11 mouse cellular contexts compared by ENCODE assay signal in genomic region chr5:110564986-110565644, GRCm38 (mm10). TPM values are rescaled to one million over a fixed set of nuclear protein-coding genes. Genes with fewer than 3 reads are reported as not detected.
DNase-seq lines count a peak whose midpoint lies in the region; ATAC-seq lines count a peak whose summit lies in the region.
"Had no signal": no experiment of that assay in that cellular context is flagged by ENCODE, and none has a peak within 500 bp of the region (broad histone marks: within the 10 kb centered on the region; RNA-seq: fewer than 3 reads in every experiment).

No protein-coding gene starts in this region.

- WGBS in hindbrain, embryonic 11.5 days: 65% methylated on average over 4 of the region's 4 CpGs
- WGBS in hindbrain, embryonic 14.5 days: 60% methylated on average over 4 of the region's 4 CpGs
- WGBS in midbrain, embryonic 13.5 days: 45% methylated on average over 4 of the region's 4 CpGs
- 53% methylated on average over 4 of the region's 4 CpGs for WGBS in midbrain, embryonic 15.5 days
- 29% methylated on average over 4 of the region's 4 CpGs for WGBS in stomach, embryonic 15.5 days

- H3K4me3 ChIP-seq in hindbrain, embryonic 11.5 days (ENCODE audit: low read depth, low read length): no peak overlapping the region
- H3K4me3 ChIP-seq in hindbrain, embryonic 14.5 days (replicated peaks; ENCODE audit: low read length): no peak overlapping the region
- H3K4me3 ChIP-seq in midbrain, embryonic 13.5 days (replicated peaks): no peak overlapping the region
- no peak overlapping the region for H3K4me3 ChIP-seq in midbrain, embryonic 15.5 days
- no peak overlapping the region for H3K4me3 ChIP-seq in stomach, embryonic 15.5 days (replicated peaks)

- no peak for ATAC-seq in hindbrain, embryonic 11.5 days (ENCODE audit: low FRiP score)
- ATAC-seq in hindbrain, embryonic 14.5 days (ENCODE audit: low FRiP score): no peak
- ATAC-seq in midbrain, embryonic 13.5 days: 0 out of 2 replicates have a peak, but pooled peaks have one; percentile 11
- no peak for ATAC-seq in midbrain, embryonic 15.5 days (replicated peaks)
- ATAC-seq in stomach, embryonic 15.5 days (ENCODE audit: insufficient read depth, low FRiP score, low read depth): peak; percentile 39

- no peaks in the 10 kb centered on the region for H3K36me3 ChIP-seq in hindbrain, embryonic 11.5 days (ENCODE audit: control insufficient read depth, insufficient read depth, low read length)
- H3K36me3 ChIP-seq in hindbrain, embryonic 14.5 days (replicated peaks; ENCODE audit: control insufficient read depth, insufficient read depth): no peaks in the 10 kb centered on the region
- H3K36me3 ChIP-seq in midbrain, embryonic 13.5 days: no peaks in the 10 kb centered on the region
- H3K36me3 ChIP-seq in midbrain, embryonic 15.5 days (replicated peaks): no peaks in the 10 kb centered on the region
- no peaks in the 10 kb centered on the region for H3K36me3 ChIP-seq in stomach, embryonic 15.5 days

- no peaks in the 10 kb centered on the region for H3K4me1 ChIP-seq in hindbrain, embryonic 11.5 days (replicated peaks; ENCODE audit: control insufficient read depth, insufficient read depth, low read length)
- H3K4me1 ChIP-seq in hindbrain, embryonic 14.5 days (replicated peaks; ENCODE audit: control insufficient read depth, insufficient read depth, low read length): 0 out of 2 replicates have a peak, but pooled peaks cover 5% of the 10 kb centered on the region
- peaks cover 11% of the 10 kb centered on the region for H3K4me1 ChIP-seq in midbrain, embryonic 13.5 days (replicated peaks)
- no peaks in the 10 kb centered on the region for H3K4me1 ChIP-seq in midbrain, embryonic 15.5 days
- H3K4me1 ChIP-seq in stomach, embryonic 15.5 days: no peaks in the 10 kb centered on the region

- no peak overlapping the region for H3K27ac ChIP-seq in hindbrain, embryonic 11.5 days (ENCODE audit: low read depth, low read length)
- no peak overlapping the region for H3K27ac ChIP-seq in hindbrain, embryonic 14.5 days
- H3K27ac ChIP-seq in midbrain, embryonic 13.5 days: no peak overlapping the region
- no peak overlapping the region for H3K27ac ChIP-seq in midbrain, embryonic 15.5 days
- no peak overlapping the region for H3K27ac ChIP-seq in stomach, embryonic 15.5 days
- H3K27ac ChIP-seq: kidney, postnatal 0 days had no signal

- peak; percentile 11 for DNase-seq in hindbrain, embryonic 11.5 days (ENCODE audit: low spot score)
- no peak for DNase-seq in hindbrain, embryonic 14.5 days (ENCODE audit: low spot score)
- DNase-seq in embryo, embryonic 11 days: peak; percentile 13
- DNase-seq in urinary bladder, postnatal 4 days (ENCODE audit: low spot score in 2 of 2): no peak
- no peak for DNase-seq in kidney, adult 11 months
- DNase-seq: cerebellum, adult 11 months; heart, adult 11 months had no signal

- no peak overlapping the region for H3K9ac ChIP-seq in hindbrain, embryonic 11.5 days (ENCODE audit: low read depth, low read length)
- no peak overlapping the region for H3K9ac ChIP-seq in hindbrain, embryonic 14.5 days
- no peak overlapping the region for H3K9ac ChIP-seq in midbrain, embryonic 13.5 days (replicated peaks)
- H3K9ac ChIP-seq in midbrain, embryonic 15.5 days: no peak overlapping the region
- no peak overlapping the region for H3K9ac ChIP-seq in stomach, embryonic 15.5 days

- no peak overlapping the region for H3K4me2 ChIP-seq in hindbrain, embryonic 11.5 days (replicated peaks; ENCODE audit: low read depth, low read length)
- no peak overlapping the region for H3K4me2 ChIP-seq in hindbrain, embryonic 14.5 days (replicated peaks)
- H3K4me2 ChIP-seq in midbrain, embryonic 13.5 days (replicated peaks): no peak overlapping the region
- no peak overlapping the region for H3K4me2 ChIP-seq in midbrain, embryonic 15.5 days
- H3K4me2 ChIP-seq in stomach, embryonic 15.5 days: peak overlapping the region; percentile 8; the same call in 1 of the 2 replicates

- H3K27me3 ChIP-seq in hindbrain, embryonic 11.5 days (ENCODE audit: control insufficient read depth, insufficient read depth, low read length): no peaks in the 10 kb centered on the region
- H3K27me3 ChIP-seq in hindbrain, embryonic 14.5 days (ENCODE audit: control insufficient read depth, insufficient read depth, low read length): no peaks in the 10 kb centered on the region
- H3K27me3 ChIP-seq in midbrain, embryonic 13.5 days: no peaks in the 10 kb centered on the region
- no peaks in the 10 kb centered on the region for H3K27me3 ChIP-seq in midbrain, embryonic 15.5 days (replicated peaks)
- no peaks in the 10 kb centered on the region for H3K27me3 ChIP-seq in stomach, embryonic 15.5 days (replicated peaks)

- H3K9me3 ChIP-seq in hindbrain, embryonic 11.5 days (ENCODE audit: control insufficient read depth, low read length): no peaks in the 10 kb centered on the region
- H3K9me3 ChIP-seq in hindbrain, embryonic 14.5 days (ENCODE audit: control insufficient read depth, low read length): no peaks in the 10 kb centered on the region
- H3K9me3 ChIP-seq in midbrain, embryonic 13.5 days: no peaks in the 10 kb centered on the region
- H3K9me3 ChIP-seq in midbrain, embryonic 15.5 days: no peaks in the 10 kb centered on the region
- no peaks in the 10 kb centered on the region for H3K9me3 ChIP-seq in stomach, embryonic 15.5 days

RNA-seq across cellular contexts. Expression of gene Galnt9, which starts 21.0 kb away (rescaled TPM):
- polyA plus RNA-seq in hindbrain, embryonic 11.5 days (2014; fragmentation: Nextera tagmentation; extraction: Ambion mirVana): 4.3 and 4.6 TPM in 2 replicates
- polyA plus RNA-seq in hindbrain, embryonic 14.5 days (2014; fragmentation: Nextera tagmentation; extraction: Ambion mirVana): 23.9 and 26.9 TPM in 2 replicates
- 13.7 and 14.1 TPM in 2 replicates for polyA plus RNA-seq in midbrain, embryonic 13.5 days (2015; fragmentation: Nextera tagmentation; extraction: Ambion mirVana)
- 26.7 and 26.8 TPM in 2 replicates for polyA plus RNA-seq in midbrain, embryonic 15.5 days (2015; fragmentation: Nextera tagmentation; extraction: Ambion mirVana)
- 0.46 and 0.71 TPM in 2 replicates for polyA plus RNA-seq in stomach, embryonic 15.5 days (2015; fragmentation: Nextera tagmentation; extraction: Ambion mirVana)

Comparison
In these comparisons a context has a peak if more than half of its experiments do, and no peak if none do; other contexts are left out.
1. ATAC-seq: peak in midbrain, embryonic 13.5 days (single experiment) and stomach, embryonic 15.5 days (single experiment); none in hindbrain, embryonic 11.5 days (single experiment), hindbrain, embryonic 14.5 days (single experiment) and midbrain, embryonic 15.5 days (single experiment).
2. DNase-seq: peak in hindbrain, embryonic 11.5 days (single experiment) and embryo, embryonic 11 days (single experiment); none in hindbrain, embryonic 14.5 days (single experiment), urinary bladder, postnatal 4 days (0 of 2) and kidney, adult 11 months (single experiment).